Mouse (Mus musculus): ENCODE results near the gene Vdac2. TPM values are rescaled to one million over a fixed set of nuclear protein-coding genes. Genes with fewer than 3 reads are reported as not detected.

The Vdac2 gene
- polyA plus RNA-seq, 1 experiment from 2014 or later = 282 TPM

GRCm38 (mm10) chr14:21822307-21822706 is 2.7 kb upstream of the Vdac2 start:
- Histone ChIP-seq H3K27ac (replicated peaks) (peak overlapping the region; percentile 49; the same call in 1 of the 2 replicates), H3K4me1 (replicated peaks) (0 out of 2 replicates have a peak, but pooled peaks cover 6% of the 10 kb centered on the region), H3K4me3 (no peak overlapping the region), H3K36me3 (no peaks in the 10 kb centered on the region), H3K4me2 (no peak overlapping the region), H3K9me3 (no peaks in the 10 kb centered on the region), H3K9ac (no peak overlapping the region), H3K27me3 (no peaks in the 10 kb centered on the region)
- ATAC-seq (ENCODE audit: low FRiP score, low read depth) = no peak
- 68% methylated on average over 7 of the region's 7 CpGs for WGBS

GRCm38 (mm10) chr14:21822795-21823374 is 2.2 kb upstream of the Vdac2 start:
- peak overlapping the region; percentile 49 for H3K27ac ChIP-seq (replicated peaks)
- no peaks in the 10 kb centered on the region for H3K9me3 ChIP-seq
- 49% methylated on average over 7 of the region's 7 CpGs for WGBS
- no peaks in the 10 kb centered on the region for H3K27me3 ChIP-seq
- H3K4me3 ChIP-seq = no peak overlapping the region
- 0 out of 2 replicates have a peak, but pooled peaks cover 6% of the 10 kb centered on the region for H3K4me1 ChIP-seq (replicated peaks)
- no peak overlapping the region for H3K9ac ChIP-seq
- ATAC-seq (ENCODE audit: low FRiP score, low read depth) = peak; percentile 42; the same call in 1 of the 2 replicates
- H3K36me3 ChIP-seq = no peaks in the 10 kb centered on the region
- H3K4me2 ChIP-seq = no peak overlapping the region

GRCm38 (mm10) chr14:21823897-21824296 is 1.1 kb upstream of the Vdac2 start:
- H3K9me3 ChIP-seq = no peaks in the 10 kb centered on the region
- 82% methylated on average over 7 of the region's 7 CpGs for WGBS
- ATAC-seq (ENCODE audit: low FRiP score, low read depth) = no peak
- H3K27ac ChIP-seq (replicated peaks) = no peak overlapping the region
- no peak overlapping the region for H3K4me3 ChIP-seq
- H3K4me1 ChIP-seq (replicated peaks) = 0 out of 2 replicates have a peak, but pooled peaks cover 6% of the 10 kb centered on the region
- no peaks in the 10 kb centered on the region for H3K36me3 ChIP-seq
- H3K4me2 ChIP-seq = no peak overlapping the region
- no peaks in the 10 kb centered on the region for H3K27me3 ChIP-seq
- H3K9ac ChIP-seq = no peak overlapping the region

DNA sequence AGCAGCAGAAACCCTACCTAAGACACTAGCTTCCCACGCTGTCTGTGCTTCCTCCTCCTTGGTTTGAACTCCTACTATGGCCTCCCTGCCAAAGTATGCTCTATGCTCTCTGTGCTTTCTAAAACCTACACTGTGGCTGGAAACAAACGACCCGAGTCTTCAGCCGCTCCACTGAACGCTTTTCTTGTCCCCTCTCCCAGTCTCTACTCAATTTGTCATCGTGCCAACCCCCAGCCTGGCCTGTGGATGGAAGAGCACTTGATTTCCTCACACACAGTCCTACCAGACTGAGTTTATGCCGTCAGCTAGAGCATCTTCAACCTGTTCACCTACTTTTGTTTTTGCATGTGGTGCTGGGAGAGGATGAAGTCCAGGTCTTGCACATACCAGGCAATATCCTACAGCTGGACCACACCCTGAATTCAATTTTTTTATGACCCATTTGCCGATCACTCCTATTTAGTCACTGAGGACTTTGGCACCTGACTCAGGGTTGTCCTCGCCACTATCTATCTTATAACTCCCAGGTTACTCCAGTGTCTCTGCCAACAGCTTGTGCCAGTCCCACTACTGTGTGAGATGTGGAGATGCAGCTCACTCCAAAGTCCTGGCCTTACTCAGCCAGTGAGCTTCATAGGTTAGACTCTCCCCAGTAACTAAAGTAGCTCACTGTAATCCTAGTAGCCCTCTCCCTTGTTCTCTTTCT is 901 bp downstream of the Vdac2 start:
- Histone ChIP-seq H3K36me3 (no peaks in the 10 kb centered on the region), H3K27ac (replicated peaks) (no peak overlapping the region), H3K4me3 (no peak overlapping the region), H3K9me3 (no peaks in the 10 kb centered on the region), H3K4me1 (replicated peaks) (peaks cover 15% of the 10 kb centered on the region), H3K27me3 (no peaks in the 10 kb centered on the region), H3K4me2 (no peak overlapping the region), H3K9ac (no peak overlapping the region)
- no peak for ATAC-seq (ENCODE audit: low FRiP score, low read depth)
- WGBS = 69% methylated on average over 9 of the region's 9 CpGs

- Histone ChIP-seq H3K4me1 (replicated peaks) (peaks cover 25% of the 10 kb centered on the region), H3K9me3 (no peaks in the 10 kb centered on the region), H3K27ac (replicated peaks) (peak overlapping the region; percentile 98), H3K4me2 (peak overlapping the region; percentile 83), H3K36me3 (peaks cover 11% of the 10 kb centered on the region), H3K9ac (peak overlapping the region; percentile 94), H3K4me3 (peak overlapping the region; percentile 99), H3K27me3 (no peaks in the 10 kb centered on the region)
- WGBS = under 1% methylated on average over 72 of the region's 73 CpGs
- peak; percentile 98 for ATAC-seq (ENCODE audit: low FRiP score, low read depth)
These were observed 6.1 kb downstream of the Vdac2 start for GRCm38 (mm10) chr14:21830876-21831767.

DNA sequence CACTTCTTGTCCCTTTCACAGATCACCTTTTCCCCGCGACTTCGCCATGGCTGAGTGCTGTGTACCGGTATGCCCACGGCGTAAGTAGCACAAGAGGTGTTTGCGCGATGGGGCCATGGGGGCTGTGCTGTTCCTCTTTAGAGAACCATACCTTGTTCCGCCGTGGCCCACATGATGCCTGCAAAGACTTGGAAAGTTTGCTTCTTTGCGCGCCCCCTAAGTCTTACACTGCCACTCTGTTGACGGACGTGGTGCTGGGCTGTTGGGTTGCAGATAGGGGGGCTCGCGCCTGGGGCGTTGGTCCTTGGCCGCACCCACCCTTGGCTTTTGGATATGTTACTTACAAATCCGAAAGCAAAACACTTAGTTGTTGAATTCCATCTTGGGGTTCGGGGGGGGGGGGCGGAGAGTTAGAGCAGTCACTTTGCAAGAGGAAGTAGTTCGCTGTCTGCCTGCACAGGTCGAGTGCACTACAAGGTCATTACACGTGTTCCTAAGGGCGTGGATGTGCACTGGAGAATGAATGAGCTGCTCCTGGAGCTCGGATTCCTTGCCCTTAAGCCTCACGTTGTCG is 6.9 kb downstream of the Vdac2 start:
- under 1% methylated on average over 28 of the region's 28 CpGs for WGBS
- no peaks in the 10 kb centered on the region for H3K27me3 ChIP-seq
- ATAC-seq (ENCODE audit: low FRiP score, low read depth) = peak; percentile 28

GRCm38 (mm10) chr14:21838336-21839017 is 13.4 kb downstream of the Vdac2 start:
- Histone ChIP-seq H3K36me3 (peaks cover 69% of the 10 kb centered on the region), H3K27ac (replicated peaks) (no peak overlapping the region), H3K4me3 (no peak overlapping the region), H3K9me3 (no peaks in the 10 kb centered on the region), H3K4me2 (no peak overlapping the region), H3K9ac (no peak overlapping the region), H3K27me3 (no peaks in the 10 kb centered on the region), H3K4me1 (replicated peaks) (peaks cover 3% of the 10 kb centered on the region)
- no peak for ATAC-seq (ENCODE audit: low FRiP score, low read depth)
- WGBS = 79% methylated on average over 8 of the region's 8 CpGs

More for the DNA sequence above, 6.9 kb downstream of the Vdac2 start:
- Histone ChIP-seq H3K36me3 (peaks cover 16% of the 10 kb centered on the region), H3K4me1 (replicated peaks) (peaks cover 25% of the 10 kb centered on the region), H3K4me2 (peak overlapping the region; percentile 83), H3K9ac (peak overlapping the region; percentile 94), H3K4me3 (peak overlapping the region; percentile 99), H3K9me3 (no peaks in the 10 kb centered on the region), H3K27ac (replicated peaks) (peak overlapping the region; percentile 98)

DNA sequence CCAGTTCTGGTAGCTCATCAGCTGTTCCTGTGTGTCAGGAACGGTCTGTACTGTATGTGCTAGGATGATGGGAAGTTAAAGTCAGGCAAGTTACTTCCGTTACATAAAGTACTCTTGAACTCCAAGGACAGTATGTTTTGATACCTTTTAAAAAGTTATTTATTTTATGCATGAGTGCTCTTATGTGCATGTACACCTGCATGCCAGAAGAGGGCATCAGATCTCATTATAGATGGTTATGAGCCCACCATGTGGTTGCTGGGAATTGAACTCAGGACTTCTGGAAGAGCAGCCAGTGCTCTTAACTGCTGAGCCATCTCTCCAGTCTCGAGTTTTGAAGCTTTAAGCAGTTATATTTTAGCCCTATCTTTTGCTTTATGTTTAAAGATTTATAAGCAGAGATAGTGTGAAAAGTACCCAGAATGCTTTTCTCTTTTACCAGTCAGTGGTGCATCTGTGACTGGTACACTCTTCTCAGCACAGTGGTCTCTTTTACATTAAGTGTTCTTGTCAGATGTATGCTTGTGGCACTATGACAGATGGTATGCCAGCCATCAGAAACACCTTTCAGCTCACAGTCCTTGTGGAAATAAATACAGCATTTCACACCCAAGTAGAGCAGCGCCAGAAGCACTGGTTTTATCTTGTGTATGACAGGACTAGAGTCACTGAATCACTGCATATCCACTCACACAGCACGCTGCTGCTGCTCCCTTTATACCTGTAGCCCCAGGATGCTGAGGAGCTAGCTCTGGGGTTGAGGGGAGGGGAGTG is 17.0 kb downstream of the Vdac2 start:
- H3K9ac ChIP-seq = no peak overlapping the region
- no peak overlapping the region for H3K27ac ChIP-seq (replicated peaks)
- WGBS = 92% methylated on average over 5 of the region's 5 CpGs
- H3K27me3 ChIP-seq = no peaks in the 10 kb centered on the region
- H3K4me3 ChIP-seq = no peak overlapping the region
- peaks cover 84% of the 10 kb centered on the region for H3K36me3 ChIP-seq
- no peaks in the 10 kb centered on the region for H3K9me3 ChIP-seq
- no peak overlapping the region for H3K4me2 ChIP-seq
- no peak for ATAC-seq (ENCODE audit: low FRiP score, low read depth)
- H3K4me1 ChIP-seq (replicated peaks) = peaks cover 2% of the 10 kb centered on the region

DNA sequence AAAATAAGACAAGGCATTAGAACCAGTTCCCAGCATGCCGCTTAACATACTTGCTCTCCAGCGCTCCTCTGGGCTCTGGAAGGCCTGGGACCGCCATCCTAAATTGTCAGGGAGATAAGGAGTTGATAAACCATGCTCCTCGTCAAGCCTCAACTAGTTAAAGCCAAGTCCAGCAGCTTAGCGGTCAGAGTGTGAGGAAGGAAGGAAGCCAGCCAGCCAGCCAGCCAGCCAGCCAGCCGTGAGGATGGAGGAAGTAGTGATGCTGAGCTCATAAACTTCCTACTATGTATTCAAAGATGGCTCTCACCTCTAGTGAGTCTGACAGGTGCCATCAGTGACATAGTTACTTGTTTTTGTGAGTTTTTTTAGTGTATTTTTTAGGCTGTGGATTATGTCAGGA is 18.2 kb downstream of the Vdac2 start:
- no peak for ATAC-seq (ENCODE audit: low FRiP score, low read depth)

GRCm38 (mm10) chr14:21846827-21847380 is 21.9 kb downstream of the Vdac2 start:
- H3K27ac ChIP-seq (replicated peaks) = no peak overlapping the region
- no peaks in the 10 kb centered on the region for H3K9me3 ChIP-seq
- peaks cover 21% of the 10 kb centered on the region for H3K4me1 ChIP-seq (replicated peaks)
- peaks cover 43% of the 10 kb centered on the region for H3K36me3 ChIP-seq
- peak overlapping the region; percentile 88 for H3K4me2 ChIP-seq
- 21% methylated on average over 10 of the region's 10 CpGs for WGBS
- H3K27me3 ChIP-seq = no peaks in the 10 kb centered on the region
- ATAC-seq (ENCODE audit: low FRiP score, low read depth) = no peak
- peak overlapping the region; percentile 67 for H3K4me3 ChIP-seq
- no peak overlapping the region for H3K9ac ChIP-seq

More for the DNA sequence above, 18.2 kb downstream of the Vdac2 start:
- peaks cover 79% of the 10 kb centered on the region for H3K36me3 ChIP-seq
- H3K4me1 ChIP-seq (replicated peaks) = peaks cover 14% of the 10 kb centered on the region
- H3K4me2 ChIP-seq = no peak overlapping the region
- H3K9ac ChIP-seq = no peak overlapping the region
- no peaks in the 10 kb centered on the region for H3K27me3 ChIP-seq
- H3K9me3 ChIP-seq = no peaks in the 10 kb centered on the region
- whole genome bisulfite sequencing = 87% methylated on average over 6 of the region's 6 CpGs
- no peak overlapping the region for H3K4me3 ChIP-seq
- no peak overlapping the region for H3K27ac ChIP-seq (replicated peaks)

All from hindbrain, embryonic 15.5 days (tissue).